Mouse (Mus musculus): Measurements from ENCODE around the gene B430218F22Rik.
A peak's percentile ranks its signal among the peaks of the same experiment; 100 is the strongest.

B430218F22Rik gene

DNA sequence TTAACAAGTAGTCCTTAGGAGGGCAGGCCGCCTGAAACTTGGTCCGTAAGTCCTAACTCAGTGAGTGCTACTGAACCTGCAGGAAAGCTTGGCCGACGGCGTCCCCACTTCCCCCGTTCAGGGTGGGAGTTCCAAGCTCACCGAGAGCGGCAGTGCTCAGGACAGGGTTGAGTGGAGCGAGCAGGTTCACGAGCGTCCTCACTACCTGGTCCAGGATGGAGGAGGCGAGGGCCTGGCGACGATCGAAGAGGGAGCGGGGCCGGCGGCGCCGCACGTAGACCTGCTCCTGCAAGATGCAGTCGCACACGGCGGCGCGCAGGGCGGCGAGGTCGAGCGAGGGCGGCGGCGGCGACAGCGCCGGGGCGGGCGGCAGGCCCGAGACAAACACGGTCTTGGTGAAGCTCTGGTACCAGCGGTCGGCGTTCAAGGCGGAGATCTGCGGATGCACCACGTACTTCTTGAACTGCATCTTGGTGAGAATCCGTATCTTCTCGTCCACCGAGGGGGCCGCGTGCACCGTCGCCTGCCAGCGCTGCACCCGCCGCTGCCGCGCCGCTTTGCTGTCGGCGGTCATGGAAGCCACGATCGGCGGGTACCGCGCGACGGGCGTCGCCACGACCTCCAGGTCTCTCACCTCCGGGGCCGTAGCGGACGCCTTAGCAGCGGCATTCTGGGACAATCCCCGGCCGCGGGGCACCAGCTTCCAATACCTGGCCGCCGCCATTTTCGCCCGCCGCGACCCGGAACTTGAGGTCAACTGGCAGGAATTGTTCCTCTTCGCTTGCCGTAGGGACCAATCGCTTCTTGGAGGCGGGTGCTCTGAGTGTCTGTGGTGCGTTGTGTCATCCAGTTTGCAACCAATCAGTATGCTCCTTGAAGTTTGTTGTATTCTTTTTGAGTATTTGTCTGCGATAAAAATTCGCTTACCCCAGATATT is at the start of gene B430218F22Rik, which contains the start of gene Mrps30:
B430218F22Rik (plus strand) TSS at position 120 of the 937 bp plus-strand sequence.
Mrps30 (minus strand) TSS at position 742 of the 937 bp plus-strand sequence.
- peak; percentile 30; the same call in 1 of the 2 replicates for TF ChIP-seq GATA4 (IDR thresholded peaks at IDR 0.05; ENCODE audit: insufficient replicate concordance, low read length)

DNA sequence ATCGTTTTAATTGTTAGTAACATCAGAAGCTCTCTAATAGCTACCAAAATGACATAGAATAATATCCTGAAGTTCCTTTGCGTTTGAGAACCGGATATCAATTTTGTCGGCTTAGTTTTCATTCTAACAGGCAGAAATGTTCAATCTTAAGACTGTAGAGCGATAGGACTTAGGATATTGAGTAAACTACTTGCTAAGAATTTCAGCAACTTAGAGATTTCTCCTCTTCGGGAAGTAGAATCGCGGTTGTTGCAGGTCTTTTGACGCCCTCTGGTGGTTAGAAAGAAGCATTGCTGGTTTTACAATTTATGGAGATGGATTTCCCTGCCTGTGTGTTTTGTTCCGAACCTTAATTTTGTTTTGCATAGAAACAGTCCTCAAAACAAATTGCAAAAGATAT is 36.2 kb upstream of the B430218F22Rik start:
- TF ChIP-seq GATA4 (IDR thresholded peaks at IDR 0.05; ENCODE audit: insufficient replicate concordance, low read length) = no peak

GRCm38 (mm10) chr13:118350870-118351269 is 35.6 kb upstream of the B430218F22Rik start:
- no peak for TF ChIP-seq GATA4 (IDR thresholded peaks at IDR 0.05; ENCODE audit: insufficient replicate concordance, low read length)

GRCm38 (mm10) chr13:118363342-118363741 is 23.1 kb upstream of the B430218F22Rik start:
- TF ChIP-seq GATA4 (IDR thresholded peaks at IDR 0.05; ENCODE audit: insufficient replicate concordance, low read length) = no peak

DNA sequence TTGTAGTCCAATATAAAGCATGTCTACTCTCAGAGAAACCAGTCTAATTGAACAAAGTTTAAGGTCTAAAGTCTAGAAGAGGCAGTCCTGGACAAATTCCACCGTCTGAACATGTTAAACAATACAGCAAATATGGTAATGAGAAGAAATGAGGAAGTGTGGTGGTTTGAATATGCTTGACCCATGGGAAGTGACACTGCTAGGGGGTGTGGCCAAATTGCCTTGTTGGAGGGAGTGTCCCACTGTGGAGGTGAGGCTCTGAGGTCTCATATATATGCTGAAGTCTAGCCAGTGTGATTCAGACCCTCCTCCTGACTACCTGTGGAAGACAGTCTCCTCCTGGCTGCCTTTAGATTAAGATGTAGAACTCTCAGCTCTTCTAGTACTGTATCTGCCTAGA is 20.7 kb upstream of the B430218F22Rik start:
- no peak for TF ChIP-seq GATA4 (IDR thresholded peaks at IDR 0.05; ENCODE audit: insufficient replicate concordance, low read length)

DNA sequence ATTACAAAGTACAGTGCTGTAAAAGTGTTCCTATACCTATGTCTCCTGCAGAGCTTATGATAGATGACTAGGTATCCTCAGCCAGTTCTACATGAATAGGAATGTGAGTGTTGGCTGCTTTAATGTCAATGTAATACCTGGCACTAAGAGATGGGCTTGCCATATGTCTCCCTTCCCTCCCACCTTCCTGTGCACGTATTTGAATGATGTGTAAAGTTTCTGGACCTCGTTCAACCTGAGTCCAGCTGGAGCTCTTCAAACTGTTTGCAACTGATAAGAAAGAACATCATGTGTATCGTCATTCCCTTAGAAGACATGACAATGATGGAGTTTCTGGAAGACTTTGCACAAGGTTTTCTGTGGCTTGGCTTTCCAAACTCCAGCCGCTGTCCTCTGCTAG is 13.6 kb upstream of the B430218F22Rik start:
- TF ChIP-seq GATA4 (IDR thresholded peaks at IDR 0.05; ENCODE audit: insufficient replicate concordance, low read length) = no peak

DNA sequence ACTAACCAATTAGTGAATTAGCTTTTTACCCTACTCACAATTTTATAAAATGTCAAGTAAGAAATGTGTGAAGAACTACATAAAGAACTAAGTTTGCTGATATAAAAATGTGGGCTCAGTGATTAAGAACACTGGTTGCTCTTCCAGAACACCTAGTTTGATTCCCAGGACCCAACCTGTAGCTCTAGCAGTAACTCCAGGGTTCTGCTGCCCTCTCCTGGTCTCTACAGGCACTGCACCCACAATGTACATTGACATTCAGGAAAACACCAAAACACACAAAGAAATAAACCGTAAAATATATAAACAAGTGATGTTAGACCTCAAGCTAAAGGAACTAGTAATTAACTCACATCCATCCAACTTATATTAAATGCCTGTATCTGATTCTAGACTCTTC is 7.3 kb upstream of the B430218F22Rik start:
- no peak for TF ChIP-seq GATA4 (IDR thresholded peaks at IDR 0.05; ENCODE audit: insufficient replicate concordance, low read length)

DNA sequence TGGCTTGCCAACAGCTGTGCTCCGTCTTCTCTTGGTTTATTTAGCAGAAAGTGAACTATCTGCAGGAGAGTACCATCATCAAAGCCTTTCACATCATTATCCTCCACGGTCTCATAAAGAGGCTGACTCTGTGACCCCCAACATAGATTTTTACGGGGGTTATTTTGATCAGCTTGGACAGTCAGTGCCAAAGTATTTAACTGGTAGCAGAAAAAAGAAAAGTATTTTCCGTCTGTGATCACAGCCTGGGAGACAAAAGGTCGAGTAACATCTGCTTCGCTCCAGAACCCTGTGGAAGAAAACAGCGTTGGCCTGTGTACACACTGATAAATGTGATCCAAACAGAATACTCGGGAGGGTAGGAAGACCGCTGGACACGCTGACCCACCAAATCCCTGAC is 6.0 kb upstream of the B430218F22Rik start:
- TF ChIP-seq GATA4 (IDR thresholded peaks at IDR 0.05; ENCODE audit: insufficient replicate concordance, low read length) = no peak

GRCm38 (mm10) chr13:118395803-118396202 is 9.4 kb downstream of the B430218F22Rik start:
- TF ChIP-seq GATA4 (IDR thresholded peaks at IDR 0.05; ENCODE audit: insufficient replicate concordance, low read length) = no peak

DNA sequence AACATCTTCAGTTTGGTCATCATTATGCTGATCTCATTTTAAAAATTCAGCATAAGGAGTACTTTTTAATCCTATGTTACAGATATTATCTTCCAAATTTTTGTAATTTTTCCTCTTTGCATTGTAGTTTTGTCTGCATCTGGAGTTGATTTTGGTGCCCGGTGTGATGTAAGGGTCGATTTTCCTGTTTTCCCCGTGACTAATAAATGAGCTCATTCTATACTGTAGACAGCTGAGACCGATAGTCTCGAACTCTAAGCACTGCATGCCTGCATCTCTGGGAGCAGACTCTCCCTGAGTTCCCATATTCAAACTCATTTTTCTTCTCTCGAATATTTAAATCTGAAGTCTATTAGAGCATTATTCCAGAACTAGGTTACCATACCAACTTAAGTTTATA is 13.9 kb downstream of the B430218F22Rik start:
- TF ChIP-seq GATA4 (IDR thresholded peaks at IDR 0.05; ENCODE audit: insufficient replicate concordance, low read length) = no peak

GRCm38 (mm10) chr13:118403544-118403943 is 17.1 kb downstream of the B430218F22Rik start:
- no peak for TF ChIP-seq GATA4 (IDR thresholded peaks at IDR 0.05; ENCODE audit: insufficient replicate concordance, low read length)

DNA sequence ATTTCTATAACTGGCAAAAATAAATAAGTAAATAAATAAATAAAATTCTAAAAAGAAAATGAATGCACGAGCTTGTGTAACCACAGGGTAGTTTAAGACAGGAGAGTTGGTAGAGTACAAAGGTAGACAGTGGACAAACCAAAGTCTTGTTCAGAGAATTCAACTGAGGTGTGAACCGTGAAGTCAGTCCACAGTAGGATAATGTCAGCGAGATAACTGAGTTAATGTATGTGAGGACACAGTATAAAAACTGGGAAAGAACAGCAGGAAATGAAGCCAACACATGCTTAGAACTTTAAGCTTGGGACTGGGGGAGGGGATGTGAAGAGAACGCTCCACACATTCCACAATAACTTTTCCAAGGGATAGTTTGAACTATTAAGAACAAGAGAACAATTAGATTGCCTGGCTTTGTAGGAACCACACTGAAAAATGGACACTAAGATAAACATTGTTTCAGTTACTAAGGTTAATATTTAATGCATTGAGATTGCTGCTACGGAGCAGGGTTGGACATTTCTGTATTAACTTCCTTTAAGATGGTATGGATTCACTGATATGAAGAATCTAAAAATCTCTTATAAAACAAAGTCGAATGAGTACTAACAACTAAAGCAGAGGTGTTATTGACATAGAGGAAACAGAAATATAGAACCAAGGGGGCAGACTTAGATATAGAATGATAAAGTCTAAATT is 25.0 kb downstream of the B430218F22Rik start:
- TF ChIP-seq GATA4 (IDR thresholded peaks at IDR 0.05; ENCODE audit: insufficient replicate concordance, low read length) = no peak

- TF ChIP-seq GATA4 (IDR thresholded peaks at IDR 0.05; ENCODE audit: insufficient replicate concordance, low read length) = no peak
Observed at GRCm38 (mm10) chr13:118418163-118418562, 31.7 kb downstream of the B430218F22Rik start.

GRCm38 (mm10) chr13:118420408-118420807 is 34.0 kb downstream of the B430218F22Rik start:
- TF ChIP-seq GATA4 (IDR thresholded peaks at IDR 0.05; ENCODE audit: insufficient replicate concordance, low read length) = no peak

- TF ChIP-seq GATA4 (IDR thresholded peaks at IDR 0.05; ENCODE audit: insufficient replicate concordance, low read length) = no peak
Observed at GRCm38 (mm10) chr13:118420847-118421246, 34.4 kb downstream of the B430218F22Rik start.

All from liver, adult (tissue).